Mouse (Mus musculus): ENCODE measurements around the gene Adora2b.

The Adora2b gene

GRCm38 (mm10) chr11:62248401-62249244 lies at the start of gene Adora2b:
Adora2b (plus strand) TSS chr11:62248984.
- peak; percentile 55 for DNase-seq

DNA sequence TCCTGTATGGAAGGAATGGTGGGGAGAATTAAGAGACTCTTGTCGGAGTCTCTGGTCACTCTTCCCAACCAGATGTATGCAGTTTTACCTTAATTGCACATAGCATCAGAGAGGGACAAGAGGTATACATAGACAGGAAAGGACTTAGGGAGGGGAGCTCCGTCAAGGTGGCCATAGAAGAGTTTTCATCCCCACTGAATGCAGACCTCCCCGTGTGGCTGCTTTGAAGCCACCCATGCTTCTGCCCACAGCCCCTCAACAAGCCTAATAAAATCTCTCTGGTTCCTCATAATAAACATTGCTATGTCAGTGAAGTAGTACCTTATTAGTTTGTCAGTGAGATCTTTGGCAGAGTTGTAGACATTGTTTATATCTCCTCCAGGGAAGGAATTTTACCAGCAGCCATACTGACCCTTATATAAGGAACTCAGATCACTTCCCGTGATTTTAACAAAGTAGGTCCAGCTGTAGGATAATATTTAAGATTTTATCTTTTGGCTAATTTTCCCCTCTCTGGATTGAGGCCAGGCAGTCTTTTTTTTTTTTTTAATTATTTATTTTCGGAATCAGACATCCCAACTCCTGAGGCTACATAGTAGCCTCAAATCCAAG lies 47.8 kb upstream of the Adora2b start:
- no peak for DNase-seq

DNA sequence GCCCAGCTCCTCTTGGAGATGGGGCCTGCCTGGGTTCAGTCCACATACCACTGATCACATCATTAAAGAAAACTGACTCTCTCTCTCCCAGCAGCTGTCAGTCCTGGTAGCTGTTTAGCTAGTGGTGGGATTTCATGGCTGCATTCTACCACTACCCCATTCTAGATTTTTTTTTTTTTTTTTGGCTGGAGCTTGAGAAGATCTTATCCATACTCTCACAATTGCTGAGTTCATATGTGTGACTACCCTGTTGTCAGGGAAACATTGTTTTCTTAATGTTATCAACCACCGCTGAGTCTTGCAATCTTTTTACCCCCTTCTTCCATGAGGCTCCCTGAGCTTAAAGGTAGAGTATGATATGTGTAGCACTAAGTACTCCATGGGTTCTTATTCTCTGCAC lies 46.1 kb upstream of the Adora2b start:
- DNase-seq, result no peak

- no peak for DNase-seq
These were observed 39.7 kb upstream of the Adora2b start for GRCm38 (mm10) chr11:62209111-62209510.

- DNase-seq, result peak; percentile 44
These were observed 38.9 kb upstream of the Adora2b start for GRCm38 (mm10) chr11:62209891-62210290.

DNA sequence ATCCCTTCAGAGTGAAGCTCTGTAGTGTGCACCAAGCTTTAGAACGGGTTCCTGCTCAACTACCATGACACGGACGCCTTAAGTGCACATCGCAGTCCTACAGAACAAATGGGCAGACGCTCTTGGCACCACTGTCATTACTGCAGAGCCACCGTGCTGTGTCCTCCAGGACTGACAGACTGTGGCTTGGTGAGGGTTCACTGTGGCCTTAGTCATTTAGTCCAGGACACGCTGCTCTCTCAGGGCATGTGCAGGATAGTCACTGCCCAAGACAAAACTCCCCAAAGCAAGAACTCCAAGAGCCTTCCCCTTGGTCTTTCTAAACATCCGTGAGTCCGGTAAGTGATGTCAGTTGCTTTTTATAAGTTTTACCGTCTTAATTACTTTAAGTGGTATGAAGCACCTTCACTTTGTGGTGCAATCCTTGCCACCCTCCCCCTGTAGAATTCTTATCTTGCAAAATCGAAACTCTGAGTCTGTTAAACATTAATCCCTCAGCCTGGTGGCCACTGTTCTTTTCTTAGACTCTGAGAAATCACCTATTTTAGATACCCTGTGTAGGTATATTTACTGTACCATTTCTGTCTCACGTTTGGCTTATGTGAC lies 35.3 kb upstream of the Adora2b start:
- peak; percentile 15 for DNase-seq

GRCm38 (mm10) chr11:62215107-62215506 lies 33.7 kb upstream of the Adora2b start:
- DNase-seq, result no peak

DNA sequence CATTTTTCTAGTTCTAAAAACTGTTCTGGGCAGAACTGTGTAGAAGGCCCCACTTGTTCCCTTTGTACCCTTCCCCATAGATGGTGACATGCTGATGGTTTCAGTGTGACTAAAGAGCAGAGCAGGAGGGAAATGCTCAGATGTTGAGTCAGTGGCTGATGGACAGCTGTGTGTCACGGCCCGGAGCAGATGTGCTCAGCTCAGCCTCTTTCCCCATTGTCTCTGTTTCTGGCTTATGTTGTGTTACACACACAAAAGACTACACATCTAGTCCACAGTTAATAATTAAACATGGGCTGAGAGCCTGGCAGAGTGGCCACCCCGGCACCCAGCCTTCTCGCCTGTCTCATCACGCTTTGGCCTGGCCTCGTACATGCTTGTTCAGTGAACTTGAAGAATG lies 31.0 kb upstream of the Adora2b start:
- DNase-seq, result peak; percentile 21

GRCm38 (mm10) chr11:62220756-62221510 lies 27.9 kb upstream of the Adora2b start:
- peak; percentile 62 for DNase-seq

GRCm38 (mm10) chr11:62223416-62223815 lies 25.4 kb upstream of the Adora2b start:
- no peak for DNase-seq

DNA sequence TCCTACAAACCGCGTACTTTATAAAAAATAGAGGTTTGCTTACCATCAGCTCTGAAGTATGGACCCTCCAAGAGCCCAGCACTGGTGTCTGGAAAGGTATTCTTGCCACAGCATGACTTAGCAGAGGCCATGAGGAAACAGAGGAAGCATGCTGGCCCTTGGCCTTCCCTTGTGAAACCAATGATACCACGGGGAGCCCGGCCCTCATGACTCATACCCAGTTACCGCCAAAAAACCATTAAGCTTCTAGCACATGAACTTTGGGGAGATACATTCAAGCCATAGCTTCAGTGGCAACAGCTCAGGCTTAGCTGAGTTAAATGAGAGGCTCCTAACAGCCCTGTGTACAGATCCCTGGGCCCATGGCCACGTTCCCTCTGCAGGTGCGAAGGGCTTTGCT lies 24.8 kb upstream of the Adora2b start:
- no peak for DNase-seq

DNA sequence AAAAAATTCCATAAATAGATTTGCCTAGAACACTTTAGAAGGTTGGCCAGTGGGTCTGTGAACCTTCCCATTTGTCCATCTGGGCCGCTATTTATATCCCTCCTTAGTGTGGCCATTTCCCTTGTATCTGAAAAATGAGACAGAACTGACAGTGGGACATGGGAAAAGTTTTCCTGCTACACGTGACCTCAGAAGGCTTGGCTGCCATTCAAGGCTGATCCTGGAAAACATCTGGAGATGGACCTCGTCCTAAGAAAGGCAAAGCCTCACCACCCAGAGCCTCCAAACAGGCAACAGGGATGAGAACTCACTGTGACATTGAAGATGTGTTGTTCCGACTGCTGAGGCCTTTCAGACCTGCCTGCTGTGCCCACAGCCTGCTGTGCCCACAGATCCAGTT lies 24.0 kb upstream of the Adora2b start:
- DNase-seq, result no peak

DNA sequence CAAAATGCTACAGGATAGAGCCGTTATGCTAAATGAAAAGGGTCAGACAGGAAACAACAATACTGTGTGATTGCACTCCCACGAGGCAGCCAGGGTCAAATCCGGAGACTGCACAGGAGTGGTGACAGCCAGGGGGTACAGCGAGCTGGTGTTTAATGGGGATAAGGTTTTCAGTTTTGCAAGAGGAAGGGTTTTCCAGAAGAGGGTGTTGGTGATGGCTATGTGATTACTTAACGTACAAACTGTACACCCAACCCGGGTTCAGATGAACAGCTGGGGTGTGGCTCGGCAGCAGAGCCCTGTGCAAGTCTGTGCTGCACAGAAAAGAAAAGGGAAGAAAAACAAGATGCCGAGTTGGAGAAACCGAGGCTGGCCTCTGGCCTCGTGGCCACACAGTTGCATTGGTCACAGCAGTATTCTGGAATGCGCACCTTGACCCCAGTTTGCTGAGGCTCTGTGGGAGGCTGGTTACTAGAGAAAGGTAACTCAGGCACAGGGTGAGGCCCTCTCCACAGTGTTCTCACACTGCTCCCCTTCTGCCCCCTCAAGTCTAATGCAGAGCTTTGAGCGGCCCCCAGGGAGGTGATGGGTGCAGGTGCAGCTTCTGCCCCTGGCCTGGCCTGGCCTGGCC lies 8.0 kb upstream of the Adora2b start:
- peak; percentile 59 for DNase-seq

- no peak for DNase-seq
These were observed 4.9 kb upstream of the Adora2b start for GRCm38 (mm10) chr11:62243871-62244270.

GRCm38 (mm10) chr11:62244471-62244870 lies 4.3 kb upstream of the Adora2b start:
- no peak for DNase-seq

GRCm38 (mm10) chr11:62247759-62248400 lies 904 bp upstream of the Adora2b start:
- no peak for DNase-seq

GRCm38 (mm10) chr11:62249266-62250037 lies 668 bp downstream of the Adora2b start:
- peak; percentile 65 for DNase-seq

DNA sequence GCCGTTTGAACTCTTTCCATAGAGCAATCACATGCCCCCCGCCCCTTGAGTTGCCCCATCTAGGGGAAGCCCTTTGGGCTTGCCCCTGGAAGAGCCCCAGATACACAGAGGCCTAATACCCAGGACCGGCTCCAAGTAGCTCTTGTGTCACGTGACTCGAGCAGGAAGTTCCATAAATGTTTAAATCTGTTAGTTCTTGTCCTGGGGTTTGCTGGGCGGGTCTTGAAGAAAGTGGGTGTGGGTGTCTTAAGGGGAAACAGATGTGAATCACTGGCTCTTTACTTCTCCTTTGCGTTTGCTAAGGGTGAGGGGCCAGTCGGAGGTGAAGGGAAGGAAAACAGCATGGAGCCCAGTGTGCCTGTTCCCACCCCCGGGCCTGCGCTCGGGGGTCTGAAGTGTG lies 2.3 kb downstream of the Adora2b start:
- DNase-seq, result no peak

DNA sequence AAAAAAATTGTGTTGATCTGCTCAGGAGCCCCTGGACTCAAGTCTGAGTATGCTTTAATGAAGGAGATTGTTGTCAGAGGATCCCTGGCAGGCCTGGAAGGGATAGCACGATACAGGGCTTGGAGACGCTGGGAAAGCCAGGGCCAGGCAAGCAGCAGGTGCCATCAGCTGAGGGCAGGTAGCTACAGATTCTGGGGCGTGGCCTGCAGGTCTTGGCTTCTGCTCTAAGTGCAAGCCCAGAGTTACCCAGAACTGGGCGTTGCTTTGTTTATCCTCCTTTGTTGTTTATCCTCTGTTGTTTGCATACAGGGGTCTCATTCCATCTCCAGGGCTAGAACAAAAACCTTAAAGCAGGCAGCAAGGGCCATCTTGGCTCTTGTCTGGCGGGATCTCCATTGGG lies 4.6 kb downstream of the Adora2b start:
- no peak for DNase-seq

DNA sequence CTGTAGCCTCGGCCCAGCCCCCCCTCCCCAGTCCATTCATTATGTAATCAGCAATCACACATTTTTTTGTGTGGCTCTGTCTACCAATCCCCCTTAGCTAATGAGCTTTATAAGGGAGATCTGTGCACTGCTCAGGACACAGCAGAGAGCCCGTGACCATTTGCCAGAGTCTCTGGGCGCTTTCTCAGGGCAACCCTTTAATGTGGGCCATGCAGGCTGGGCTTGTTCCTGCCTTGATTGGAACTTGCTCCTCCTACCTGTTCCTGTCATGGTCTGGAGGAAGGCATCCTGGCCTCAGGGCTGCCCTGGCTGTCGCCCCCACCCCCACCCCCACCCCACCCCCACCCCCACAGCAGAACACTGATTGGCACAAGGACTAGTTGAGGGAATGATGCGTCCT lies 10.4 kb downstream of the Adora2b start:
- no peak for DNase-seq

GRCm38 (mm10) chr11:62263599-62263998 lies 14.8 kb downstream of the Adora2b start:
- DNase-seq, result no peak

Measured in kidney, adult 11 months (tissue).